10 mouse cellular contexts compared by ENCODE assay signal in genomic region chr12:72944411-72945225, GRCm38 (mm10). TPM values are rescaled to one million over a fixed set of nuclear protein-coding genes. Genes with fewer than 3 reads are reported as not detected.
DNase-seq lines count a peak whose midpoint lies in the region; ATAC-seq and TF ChIP-seq lines count a peak whose summit lies in the region.
"Had no signal": no experiment of that assay in that cellular context is flagged by ENCODE, and none has a peak within 500 bp of the region (broad histone marks: within the 10 kb centered on the region; RNA-seq: fewer than 3 reads in every experiment).

No protein-coding gene starts in this region.

- H3K27ac ChIP-seq in heart, embryonic 16.5 days (ENCODE audit: low read length) = no peak overlapping the region
- peak overlapping the region; percentile 81 for H3K27ac ChIP-seq in embryonic facial prominence, embryonic 10.5 days (replicated peaks)
- no peak overlapping the region for H3K27ac ChIP-seq in hindbrain, postnatal 0 days
- no peak overlapping the region for H3K27ac ChIP-seq in midbrain, embryonic 14.5 days (replicated peaks; ENCODE audit: low read depth, low read length)

- no peak for DNase-seq in heart, adult 9 months (ENCODE audit: low spot score in 2 of 2)
- DNase-seq in embryonic facial prominence, embryonic 10.5 days (ENCODE audit: low spot score) = no peak
- no peak for DNase-seq in hindbrain, postnatal 0 days (ENCODE audit: low spot score)
- DNase-seq in midbrain, embryonic 14.5 days = peak; percentile 45
- DNase-seq in urinary bladder, postnatal 4 days (ENCODE audit: low spot score in 2 of 2) = no peak
- DNase-seq in B cell, adult 2 months = no peak
- DNase-seq: gastrocnemius, postnatal 10 days; right cerebral cortex, postnatal 4 days had no signal

- no peak overlapping the region for H3K9ac ChIP-seq in heart, embryonic 16.5 days (ENCODE audit: low read length)
- no peak overlapping the region for H3K9ac ChIP-seq in hindbrain, postnatal 0 days (replicated peaks; ENCODE audit: low read length)
- H3K9ac ChIP-seq in midbrain, embryonic 14.5 days (replicated peaks; ENCODE audit: low read length) = no peak overlapping the region

- no peak for ATAC-seq in heart, embryonic 16.5 days (replicated peaks; ENCODE audit: extremely low read depth, insufficient read depth, low FRiP score)
- ATAC-seq in hindbrain, postnatal 0 days = no peak
- no peak; the same call in 1 of the 2 replicates for ATAC-seq in midbrain, embryonic 14.5 days (ENCODE audit: low FRiP score, low TSS enrichment)
- no peak for ATAC-seq in monocyte, adult 5-6 weeks (replicated peaks; ENCODE audit: insufficient number of reproducible peaks, low FRiP score, low TSS enrichment, poor library complexity, severe bottlenecking)

- WGBS in heart, embryonic 16.5 days = 3% methylated on average over 24 of the region's 24 CpGs
- 1% methylated on average over 24 of the region's 24 CpGs for WGBS in embryonic facial prominence, embryonic 10.5 days
- 1% methylated on average over 24 of the region's 24 CpGs for WGBS in hindbrain, postnatal 0 days
- under 1% methylated on average over 24 of the region's 24 CpGs for WGBS in midbrain, embryonic 14.5 days

- H3K4me1 ChIP-seq in heart, embryonic 16.5 days (ENCODE audit: control insufficient read depth, insufficient read depth, low read length) = peaks cover 9% of the 10 kb centered on the region
- H3K4me1 ChIP-seq in embryonic facial prominence, embryonic 10.5 days = peaks cover 38% of the 10 kb centered on the region
- no peaks in the 10 kb centered on the region for H3K4me1 ChIP-seq in hindbrain, postnatal 0 days (ENCODE audit: insufficient read depth, low read length)
- H3K4me1 ChIP-seq in midbrain, embryonic 14.5 days (ENCODE audit: control insufficient read depth, insufficient read depth, low read length) = 0 out of 2 replicates have a peak, but pooled peaks cover 5% of the 10 kb centered on the region

- H3K4me2 ChIP-seq in heart, embryonic 16.5 days (ENCODE audit: low read depth, low read length) = peak overlapping the region; percentile 61
- H3K4me2 ChIP-seq in hindbrain, postnatal 0 days (ENCODE audit: low read depth, low read length) = peak overlapping the region; percentile 44
- peak overlapping the region; percentile 48 for H3K4me2 ChIP-seq in midbrain, embryonic 14.5 days (ENCODE audit: low read length)

- H3K4me3 ChIP-seq in heart, embryonic 16.5 days (ENCODE audit: low read length) = peak overlapping the region; percentile 49
- peak overlapping the region; percentile 64 for H3K4me3 ChIP-seq in embryonic facial prominence, embryonic 10.5 days
- H3K4me3 ChIP-seq in hindbrain, postnatal 0 days (ENCODE audit: low read length) = peak overlapping the region; percentile 28; the same call in 1 of the 2 replicates
- peak overlapping the region; percentile 22 for H3K4me3 ChIP-seq in midbrain, embryonic 14.5 days (replicated peaks; ENCODE audit: low read depth, low read length)

- H3K27me3 ChIP-seq in heart, embryonic 16.5 days (ENCODE audit: control insufficient read depth, insufficient read depth, low read length) = peaks cover 77% of the 10 kb centered on the region
- peaks cover 100% of the 10 kb centered on the region for H3K27me3 ChIP-seq in embryonic facial prominence, embryonic 10.5 days (replicated peaks; ENCODE audit: low read depth, poor library complexity, severe bottlenecking)
- H3K27me3 ChIP-seq in hindbrain, postnatal 0 days (ENCODE audit: insufficient read depth, low read length) = peaks cover 88% of the 10 kb centered on the region
- peaks cover 96% of the 10 kb centered on the region for H3K27me3 ChIP-seq in midbrain, embryonic 14.5 days (ENCODE audit: control insufficient read depth, insufficient read depth, low read length)

- TF ChIP-seq CTCF in hindbrain, postnatal 0 days (IDR thresholded peaks at IDR 0.05; ENCODE audit: low read depth) = no peak

- no peaks in the 10 kb centered on the region for H3K36me3 ChIP-seq in heart, embryonic 16.5 days (ENCODE audit: control insufficient read depth, insufficient read depth)
- no peaks in the 10 kb centered on the region for H3K36me3 ChIP-seq in embryonic facial prominence, embryonic 10.5 days (replicated peaks)
- H3K36me3 ChIP-seq in hindbrain, postnatal 0 days (ENCODE audit: insufficient read depth, low read length) = no peaks in the 10 kb centered on the region
- no peaks in the 10 kb centered on the region for H3K36me3 ChIP-seq in midbrain, embryonic 14.5 days (ENCODE audit: control insufficient read depth, insufficient read depth, low read length)

- no peaks in the 10 kb centered on the region for H3K9me3 ChIP-seq in heart, embryonic 16.5 days (replicated peaks; ENCODE audit: control insufficient read depth, low read length)
- no peaks in the 10 kb centered on the region for H3K9me3 ChIP-seq in embryonic facial prominence, embryonic 10.5 days
- no peaks in the 10 kb centered on the region for H3K9me3 ChIP-seq in hindbrain, postnatal 0 days (ENCODE audit: low read length)
- no peaks in the 10 kb centered on the region for H3K9me3 ChIP-seq in midbrain, embryonic 14.5 days (ENCODE audit: control insufficient read depth, low read length)

RNA-seq across cellular contexts. Expression of gene 4930447C04Rik, which starts 4.0 kb away (rescaled TPM):
- 1.1 and 1.5 TPM in 2 replicates for polyA plus RNA-seq in heart, embryonic 16.5 days (2015; fragmentation: Nextera tagmentation; extraction: Ambion mirVana)
- polyA plus RNA-seq in embryonic facial prominence, embryonic 10.5 days (2016; fragmentation: Nextera tagmentation; extraction: Ambion mirVana) = 5.2 and 6.4 TPM in 2 replicates
- 1.7 and 3.7 TPM in 2 replicates for total RNA-seq in hindbrain, postnatal 0 days (2014; rRNA removed)
- 7.9 and 8.8 TPM in 2 replicates for polyA plus RNA-seq in hindbrain, postnatal 0 days (2015; fragmentation: Nextera tagmentation; extraction: Ambion mirVana)
- 2.9 and 3.0 TPM in 2 replicates for polyA plus RNA-seq in midbrain, embryonic 14.5 days (2014; fragmentation: Nextera tagmentation; extraction: Ambion mirVana)
- total RNA-seq in monocyte, adult 5-6 weeks (2017) = 1.2 TPM in 1 of 3 replicates, not detected in the others

RNA-seq across cellular contexts. Expression of gene Six6, which starts 4.9 kb away (rescaled TPM):
- polyA plus RNA-seq in heart, embryonic 16.5 days (2015; fragmentation: Nextera tagmentation; extraction: Ambion mirVana) = not detected in 2 replicates
- polyA plus RNA-seq in embryonic facial prominence, embryonic 10.5 days (2016; fragmentation: Nextera tagmentation; extraction: Ambion mirVana) = 6.5 and 8.7 TPM in 2 replicates
- total RNA-seq in hindbrain, postnatal 0 days (2014; rRNA removed) = 0.22 TPM in 1 of 2 replicates, not detected in the other
- polyA plus RNA-seq in hindbrain, postnatal 0 days (2015; fragmentation: Nextera tagmentation; extraction: Ambion mirVana) = not detected in 2 replicates
- not detected in 2 replicates for polyA plus RNA-seq in midbrain, embryonic 14.5 days (2014; fragmentation: Nextera tagmentation; extraction: Ambion mirVana)
- not detected in 3 replicates for total RNA-seq in monocyte, adult 5-6 weeks (2017)
- total RNA-seq: gastrocnemius, postnatal 10 days had no signal
